Mouse (Mus musculus) erythroblast, embryonic 14.5 days (primary cell): ENCODE results near the gene 1190005I06Rik. TPM values are rescaled to one million over a fixed set of nuclear protein-coding genes. Genes with fewer than 3 reads are reported as not detected.
A peak's percentile ranks its signal among the peaks of the same experiment; 100 is the strongest.

Source experiments
- H3K27me3 ChIP-seq: 2 replicates; pipeline ENCODE4 v1.6.1; 2012; ENCODE audit warnings: inconsistent platforms; ENCODE audit not compliant: control insufficient read depth
- H3K36me3 ChIP-seq: 2 replicates; pipeline ENCODE4 v1.6.1; 2012; ENCODE audit warnings: mild to moderate bottlenecking, inconsistent platforms; ENCODE audit not compliant: control insufficient read depth
- H3K4me1 ChIP-seq: 2 replicates; pipeline ENCODE4 v1.6.1; 2012; ENCODE audit warnings: inconsistent platforms; ENCODE audit not compliant: control insufficient read depth
- H3K4me3 ChIP-seq: replicated peaks from 2 replicates; pipeline ENCODE3; 2012; ENCODE audit warnings: moderate library complexity, mild to moderate bottlenecking, inconsistent platforms
- H3K9me3 ChIP-seq: 2 replicates; pipeline ENCODE4 v1.6.1; 2012; ENCODE audit warnings: low read length, inconsistent platforms, mixed read lengths; ENCODE audit not compliant: control insufficient read depth
- GATA1 ChIP-seq: IDR thresholded peaks from 2 replicates; pipeline ENCODE4 v1.6.1; 2012; ENCODE audit warnings: low read length, inconsistent platforms, mixed read lengths
- TAL1 ChIP-seq: IDR thresholded peaks from 3 replicates; pipeline ENCODE4 v1.6.1; 2012; ENCODE audit warnings: low read length, inconsistent platforms, mixed read lengths
- polyA plus RNA-seq: library from polyadenylated mRNA; stranded (reverse); fragments of >175 nt; gene quantifications from 2 replicates; pipeline ENCODE4 v1.2.3, GENCODE M21; 2012

The 1190005I06Rik gene
- polyA plus RNA-seq, 1 experiment, result 0.20 TPM

DNA sequence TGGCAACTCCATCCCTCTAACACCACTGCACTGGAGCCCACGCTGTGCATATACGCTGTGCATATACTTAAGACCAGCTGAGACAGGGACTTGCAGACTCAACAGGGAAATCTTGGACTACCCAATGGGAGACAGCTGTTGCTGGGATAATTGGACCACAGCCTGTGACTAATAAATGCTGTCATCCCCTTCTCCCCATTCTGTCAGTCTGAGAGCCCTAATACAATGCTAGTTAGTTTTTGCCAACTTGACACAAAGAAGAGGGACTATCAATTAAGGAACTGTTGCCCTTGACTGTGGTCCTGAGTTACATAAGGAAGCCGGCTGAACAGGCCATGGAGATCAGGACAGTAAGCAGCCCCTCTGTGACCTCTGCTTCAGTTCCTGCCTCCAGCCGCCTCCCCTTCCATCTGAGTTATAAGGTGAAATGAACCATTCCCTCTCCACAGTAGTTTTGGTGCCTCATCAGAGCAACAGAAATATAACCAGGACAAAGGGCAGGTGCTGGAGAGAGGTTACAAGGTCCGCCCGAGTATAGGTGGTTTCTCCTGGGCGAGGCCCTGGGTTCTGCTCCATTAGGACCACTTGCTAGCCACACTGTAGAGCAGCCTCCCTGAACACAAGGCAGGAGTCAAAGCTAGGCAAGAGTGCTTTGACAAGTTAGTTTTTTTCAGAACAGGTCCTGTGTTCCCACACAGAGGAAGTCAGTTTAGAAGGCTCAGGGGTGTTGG lies 9.1 kb upstream of the 1190005I06Rik start:
- Histone ChIP-seq H3K36me3 (peaks cover 86% of the 10 kb centered on the region), H3K9me3 (no peaks in the 10 kb centered on the region), H3K27me3 (no peaks in the 10 kb centered on the region), H3K4me1 (peaks cover 1% of the 10 kb centered on the region; the same call in 1 of the 2 replicates), H3K4me3 (no peak overlapping the region)
- TF ChIP-seq GATA1 (no peak), TAL1 (no peak)

DNA sequence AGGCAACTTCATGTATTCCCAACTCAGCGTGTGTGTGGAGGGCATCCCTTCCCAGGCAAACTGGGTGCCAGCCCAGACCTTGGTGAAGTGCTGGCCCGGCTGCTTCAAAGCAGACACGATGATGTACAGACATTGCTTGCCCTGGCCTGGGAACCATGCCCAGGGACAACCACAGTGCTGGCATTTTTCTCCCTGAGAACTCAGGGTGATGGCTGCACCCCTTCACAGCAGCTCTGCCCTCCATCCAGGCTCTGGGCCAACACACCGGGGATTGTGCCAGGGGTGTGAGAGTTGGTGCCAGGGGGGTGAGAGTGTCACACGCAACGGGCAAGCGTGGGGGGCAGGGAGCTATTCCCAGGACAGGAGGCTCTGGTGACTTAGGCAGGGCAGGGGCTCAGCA lies 2.8 kb downstream of the 1190005I06Rik start:
- TF ChIP-seq TAL1, result no peak
- TF ChIP-seq GATA1, result no peak
- no peak overlapping the region for H3K4me3 ChIP-seq
- no peaks in the 10 kb centered on the region for H3K9me3 ChIP-seq
- peaks cover 2% of the 10 kb centered on the region; the same call in 1 of the 2 replicates for H3K27me3 ChIP-seq
- no peaks in the 10 kb centered on the region for H3K36me3 ChIP-seq
- H3K4me1 ChIP-seq, result no peaks in the 10 kb centered on the region

DNA sequence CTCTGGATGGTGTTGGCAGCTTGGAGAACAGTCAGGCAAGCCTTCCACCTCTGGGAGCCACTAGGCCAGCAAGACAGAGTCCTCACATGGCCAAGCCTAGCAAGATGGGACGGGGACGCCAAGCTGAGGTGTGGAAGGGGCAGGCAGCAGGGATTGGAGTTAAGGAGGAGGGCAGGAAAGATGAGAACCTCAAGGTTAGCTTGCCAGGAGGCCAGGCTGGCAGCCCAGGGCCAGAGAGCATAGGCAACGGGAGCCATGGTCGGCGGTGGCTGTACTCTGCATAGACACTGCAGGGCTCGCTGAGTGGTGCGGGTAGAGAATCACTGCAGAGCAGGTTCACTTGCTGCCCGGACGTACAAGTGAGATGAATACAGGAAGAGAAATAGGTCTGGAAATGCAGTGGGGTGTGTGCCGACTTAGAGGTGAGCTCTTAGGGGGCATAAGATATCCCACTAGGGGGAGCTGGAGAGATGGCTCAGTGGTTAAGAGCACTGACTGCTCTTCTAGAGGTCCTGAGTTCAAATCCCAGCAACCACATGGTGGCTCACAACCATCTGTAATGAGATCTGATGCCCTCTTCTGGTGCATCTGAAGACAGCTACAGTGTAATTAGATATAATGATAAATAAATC lies 5.3 kb downstream of the 1190005I06Rik start:
- TF ChIP-seq TAL1 (no peak), GATA1 (no peak)
- Histone ChIP-seq H3K9me3 (no peaks in the 10 kb centered on the region), H3K36me3 (no peaks in the 10 kb centered on the region), H3K4me3 (no peak overlapping the region), H3K27me3 (peaks cover 5% of the 10 kb centered on the region; the same call in 1 of the 2 replicates), H3K4me1 (no peaks in the 10 kb centered on the region)

DNA sequence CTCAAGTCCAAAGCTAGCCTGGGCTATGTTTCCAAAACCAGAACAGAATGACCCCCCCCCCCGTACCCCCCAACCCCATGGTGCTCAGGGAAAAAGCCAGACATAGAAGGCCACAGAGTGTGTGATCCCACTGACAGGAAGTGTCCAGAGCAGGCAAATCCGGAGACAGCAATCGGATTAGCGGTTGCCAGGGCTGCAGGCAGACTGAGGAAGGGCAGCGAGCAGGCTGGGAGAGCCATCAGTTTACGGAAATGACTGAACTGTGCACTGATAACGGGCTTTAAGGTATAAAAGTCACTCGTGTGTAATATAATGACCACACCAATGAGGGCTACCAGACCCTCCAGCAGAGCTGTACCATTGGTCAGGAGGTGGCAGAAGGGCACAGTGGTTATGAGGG lies 6.2 kb downstream of the 1190005I06Rik start:
- H3K27me3 ChIP-seq, result peaks cover 12% of the 10 kb centered on the region

DNA sequence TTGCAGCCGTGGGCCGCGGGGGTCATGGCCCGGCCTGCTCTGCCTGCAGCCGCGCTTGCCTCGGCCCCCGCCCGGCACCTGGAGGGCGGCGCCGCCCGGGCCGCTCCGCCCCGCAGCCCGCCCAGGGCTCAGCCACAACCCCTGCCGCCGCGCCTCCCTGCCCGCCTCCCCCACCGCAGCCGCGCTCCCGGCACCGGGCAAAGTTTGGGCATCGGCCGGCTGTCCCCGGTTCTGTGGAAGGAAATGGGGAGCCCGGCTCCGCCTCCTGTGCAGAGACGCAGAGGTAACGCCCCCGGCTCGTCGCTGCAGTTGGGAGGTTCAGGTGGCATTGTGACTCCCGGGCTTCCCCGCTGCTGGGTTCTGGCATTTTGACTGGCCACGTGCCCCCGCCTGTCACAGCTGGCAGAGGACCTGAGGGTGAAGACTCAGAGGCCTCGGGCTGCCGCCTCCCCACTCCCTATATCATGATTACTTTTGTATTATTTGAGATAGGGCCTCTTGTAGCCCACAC lies 13.0 kb downstream of the 1190005I06Rik start:
- Histone ChIP-seq H3K36me3 (no peaks in the 10 kb centered on the region), H3K4me1 (peaks cover 11% of the 10 kb centered on the region), H3K27me3 (peaks cover 61% of the 10 kb centered on the region), H3K4me3 (peak overlapping the region; percentile 46), H3K9me3 (peaks cover 7% of the 10 kb centered on the region)
- TF ChIP-seq GATA1 (no peak), TAL1 (no peak)

More for the DNA sequence above, 6.2 kb downstream of the 1190005I06Rik start:
- Histone ChIP-seq H3K4me1 (no peaks in the 10 kb centered on the region), H3K36me3 (no peaks in the 10 kb centered on the region), H3K4me3 (no peak overlapping the region), H3K9me3 (no peaks in the 10 kb centered on the region)
- TF ChIP-seq GATA1 (no peak), TAL1 (no peak)

DNA sequence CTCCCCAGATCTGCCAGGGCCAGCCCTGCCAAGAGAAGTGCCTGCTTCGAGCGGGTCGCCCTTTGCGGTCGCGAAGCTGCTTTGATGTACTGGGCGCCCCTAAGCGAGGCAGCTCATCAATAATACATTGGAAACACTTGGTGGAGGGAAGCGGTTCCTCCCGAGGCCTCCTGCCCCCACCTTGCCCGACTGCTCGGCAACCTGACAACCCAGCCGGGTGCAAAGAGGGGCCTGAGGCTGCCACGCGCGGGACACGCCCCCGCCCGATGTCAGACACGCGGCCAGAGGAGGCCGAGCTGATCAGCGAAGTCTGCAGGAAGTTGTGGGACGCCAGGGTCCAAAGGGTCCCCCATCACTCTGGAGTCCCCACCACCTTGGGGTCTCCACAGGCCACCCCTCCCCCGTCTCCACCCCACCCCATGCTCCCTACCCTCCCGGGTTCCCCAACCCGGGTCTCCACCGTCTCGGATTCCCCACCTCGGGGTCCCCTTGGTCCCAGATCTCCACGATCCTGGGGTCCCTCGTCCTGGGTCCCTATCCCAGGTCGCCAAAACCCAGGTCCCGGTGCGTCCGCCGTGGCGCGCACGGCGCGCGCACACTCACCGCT lies 13.7 kb downstream of the 1190005I06Rik start:
- Histone ChIP-seq H3K4me1 (peaks cover 11% of the 10 kb centered on the region), H3K9me3 (peaks cover 7% of the 10 kb centered on the region), H3K27me3 (peaks cover 61% of the 10 kb centered on the region), H3K4me3 (peak overlapping the region; percentile 46), H3K36me3 (no peaks in the 10 kb centered on the region)
- TF ChIP-seq GATA1 (no peak), TAL1 (no peak)

DNA sequence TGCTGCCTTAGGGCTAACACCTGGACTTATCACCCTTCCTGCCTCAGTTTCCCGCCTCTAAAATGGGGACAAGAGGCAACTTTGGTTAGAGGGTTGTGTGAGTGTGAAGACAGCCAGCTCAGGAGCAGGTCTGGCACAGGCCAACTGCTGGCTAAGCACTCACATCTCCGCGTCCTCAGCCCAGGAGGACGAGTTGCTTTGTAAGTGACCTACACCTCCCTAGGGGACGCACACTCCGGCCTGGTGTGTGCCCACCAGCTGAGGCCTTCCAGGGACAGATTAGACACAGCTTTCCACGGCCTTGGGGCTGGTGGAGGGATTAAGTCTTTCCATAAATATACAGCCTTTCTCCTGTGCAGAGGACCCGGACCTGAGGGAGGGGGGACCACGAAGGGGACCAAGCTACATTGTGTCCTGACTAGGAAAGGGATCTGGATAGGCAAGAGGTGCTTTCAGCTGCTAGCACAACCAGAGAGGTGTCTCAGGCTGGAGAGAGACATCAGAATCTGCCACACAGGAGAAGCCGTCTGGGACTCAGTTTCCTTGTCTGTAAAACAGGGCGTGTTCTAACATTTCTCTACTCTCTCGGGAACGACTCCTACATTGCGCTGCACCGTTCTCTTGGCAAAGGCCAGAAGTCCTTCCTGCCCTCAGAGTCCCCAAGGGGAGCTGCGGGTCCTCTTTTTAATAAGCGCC lies 14.3 kb downstream of the 1190005I06Rik start:
- TF ChIP-seq TAL1 (no peak), GATA1 (no peak)
- H3K4me1 ChIP-seq, result peaks cover 11% of the 10 kb centered on the region
- H3K27me3 ChIP-seq, result peaks cover 61% of the 10 kb centered on the region
- H3K9me3 ChIP-seq, result peaks cover 7% of the 10 kb centered on the region
- no peak overlapping the region for H3K4me3 ChIP-seq
- H3K36me3 ChIP-seq, result no peaks in the 10 kb centered on the region

DNA sequence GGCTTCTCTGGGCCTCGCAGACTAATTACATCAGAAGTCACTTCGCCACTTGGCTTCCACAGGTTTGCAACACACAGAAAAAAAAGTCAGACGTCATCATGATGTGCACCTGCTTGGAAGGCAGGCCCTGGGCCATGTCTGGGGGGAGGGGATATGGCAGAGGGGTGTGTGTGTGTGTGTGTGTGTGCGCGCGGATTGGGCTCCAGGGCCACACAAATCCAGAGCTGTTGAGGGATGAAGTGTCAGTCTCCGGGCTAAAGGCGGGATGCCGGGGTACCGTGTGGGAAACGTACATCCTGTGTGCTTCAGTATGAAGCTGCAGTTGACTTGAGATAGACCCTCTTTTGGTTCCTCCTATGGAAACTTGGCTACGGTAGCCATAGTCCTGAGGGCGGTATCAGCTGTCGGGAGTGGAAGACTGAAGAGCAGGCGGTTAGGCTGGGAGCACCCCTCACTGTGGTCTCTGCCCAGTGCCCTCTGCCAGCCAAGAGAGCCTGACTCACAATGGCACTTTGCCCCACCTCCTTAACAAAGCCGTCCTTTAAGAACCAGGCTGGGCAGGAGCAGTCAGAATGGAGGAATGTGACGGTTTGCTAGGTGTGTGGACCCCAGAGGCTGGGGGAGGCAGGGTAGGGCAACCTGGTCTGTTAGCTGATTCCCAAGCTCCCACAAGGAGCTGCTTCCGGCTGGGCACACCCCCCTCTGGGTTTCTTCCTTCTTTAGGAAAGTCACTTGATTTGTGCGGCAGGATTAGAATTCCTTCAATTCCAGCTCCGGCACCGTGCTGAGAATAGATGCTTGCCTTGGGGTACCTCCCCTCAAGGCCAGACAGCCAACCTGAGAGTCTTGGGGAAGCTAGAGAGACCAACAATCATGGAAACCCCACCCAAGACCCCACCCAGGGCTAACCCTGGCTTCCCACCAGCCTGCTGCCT lies 15.7 kb downstream of the 1190005I06Rik start:
- no peaks in the 10 kb centered on the region for H3K36me3 ChIP-seq
- TF ChIP-seq GATA1 (no peak), TAL1 (no peak)
- peaks cover 55% of the 10 kb centered on the region for H3K27me3 ChIP-seq
- peaks cover 7% of the 10 kb centered on the region for H3K9me3 ChIP-seq
- no peak overlapping the region for H3K4me3 ChIP-seq
- peaks cover 11% of the 10 kb centered on the region for H3K4me1 ChIP-seq
